Mouse (Mus musculus) forebrain, embryonic 13.5 days (tissue): ENCODE data around the gene AC124108.1. TPM values are rescaled to one million over a fixed set of nuclear protein-coding genes. Genes with fewer than 3 reads are reported as not detected.

ENCODE experiments used
- ATAC-seq: fragments of 200-750 bp; cut with Nextera tagmentation; 2 replicates; pipeline ENCODE4 v1.8.0; 2017
- H3K27ac ChIP-seq: fragments of 300-500 bp; sonication (generic); 2 replicates; pipeline ENCODE4 v1.5.1; 2015; ENCODE audit warnings: inconsistent platforms, mild to moderate bottlenecking, moderate library complexity
- H3K27me3 ChIP-seq: fragments of 300-500 bp; sonication (generic); 2 replicates; pipeline ENCODE4 v1.6.1; 2015; ENCODE audit warnings: mild to moderate bottlenecking, inconsistent platforms
- H3K36me3 ChIP-seq: fragments of 300-500 bp; sonication (generic); 2 replicates; pipeline ENCODE4 v1.6.1; 2015; ENCODE audit warnings: mild to moderate bottlenecking, inconsistent platforms; ENCODE audit not compliant: poor library complexity, severe bottlenecking
- H3K4me1 ChIP-seq: fragments of 300-500 bp; sonication (generic); 2 replicates; pipeline ENCODE4 v1.6.1; 2015; ENCODE audit warnings: inconsistent platforms
- H3K4me2 ChIP-seq: fragments of 300-500 bp; sonication (generic); 2 replicates; pipeline ENCODE4 v1.6.1; 2015; ENCODE audit warnings: inconsistent platforms, mild to moderate bottlenecking, moderate library complexity
- H3K4me3 ChIP-seq: fragments of 300-500 bp; sonication (generic); 2 replicates; pipeline ENCODE4 v1.5.1; 2015; ENCODE audit warnings: mild to moderate bottlenecking, inconsistent platforms
- H3K9ac ChIP-seq: fragments of 300-500 bp; sonication (generic); 2 replicates; pipeline ENCODE4 v1.6.1; 2015; ENCODE audit warnings: mild to moderate bottlenecking, inconsistent platforms
- H3K9me3 ChIP-seq: fragments of 300-500 bp; sonication (generic); replicated peaks from 2 replicates; pipeline ENCODE4 v1.6.1; 2016; ENCODE audit warnings: inconsistent platforms
- WGBS: fragments of 180-500 bp; shearing (Covaris S2); methylation state at CpG from one replicate; pipeline ENCODE4 v1.1.7; 2015; 5-methylcytosine and 5-hydroxymethylcytosine counted together
- polyA plus RNA-seq: library from polyadenylated mRNA; unstranded; fragments of >200 nt; fragmentation: Nextera tagmentation; extraction: Ambion mirVana; gene quantifications from 2 replicates; pipeline ENCODE4 v1.2.1, GENCODE M21; 2015

The AC124108.1 gene
- polyA plus RNA-seq, 1 experiment from 2014 or later: 3.4 TPM

DNA sequence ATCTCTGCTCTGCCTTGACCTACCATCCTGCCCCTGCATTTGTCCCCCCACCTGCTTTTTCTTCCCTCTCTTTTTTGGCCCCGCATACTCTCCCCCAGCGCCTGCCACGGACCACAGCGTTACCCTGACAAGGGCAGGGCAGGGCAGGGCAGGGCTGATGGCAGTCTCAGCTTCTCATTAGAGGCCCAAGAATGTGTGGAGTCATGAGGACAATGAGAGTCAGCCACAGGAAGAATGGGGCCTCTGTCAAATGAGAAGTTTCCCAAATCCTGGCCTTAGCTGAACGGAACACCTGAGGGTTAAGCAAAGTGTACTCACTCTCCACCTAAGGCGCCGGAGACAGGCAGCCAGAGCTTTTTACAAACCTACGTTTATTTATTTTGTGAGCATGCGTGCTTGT, 3.8 kb downstream of the AC124108.1 start:
- H3K9me3 ChIP-seq: no peaks in the 10 kb centered on the region
- H3K4me3 ChIP-seq: no peak overlapping the region; the same call in 1 of the 2 replicates
- peaks cover 84% of the 10 kb centered on the region for H3K4me1 ChIP-seq
- no peaks in the 10 kb centered on the region for H3K27me3 ChIP-seq
- peak overlapping the region; percentile 41; the same call in 1 of the 2 replicates for H3K27ac ChIP-seq
- 24% methylated on average over 9 of the region's 9 CpGs for WGBS
- peak overlapping the region; percentile 55 for H3K9ac ChIP-seq
- peak overlapping the region; percentile 76 for H3K4me2 ChIP-seq
- H3K36me3 ChIP-seq: peaks cover 5% of the 10 kb centered on the region; the same call in 1 of the 2 replicates
- ATAC-seq: no peak

DNA sequence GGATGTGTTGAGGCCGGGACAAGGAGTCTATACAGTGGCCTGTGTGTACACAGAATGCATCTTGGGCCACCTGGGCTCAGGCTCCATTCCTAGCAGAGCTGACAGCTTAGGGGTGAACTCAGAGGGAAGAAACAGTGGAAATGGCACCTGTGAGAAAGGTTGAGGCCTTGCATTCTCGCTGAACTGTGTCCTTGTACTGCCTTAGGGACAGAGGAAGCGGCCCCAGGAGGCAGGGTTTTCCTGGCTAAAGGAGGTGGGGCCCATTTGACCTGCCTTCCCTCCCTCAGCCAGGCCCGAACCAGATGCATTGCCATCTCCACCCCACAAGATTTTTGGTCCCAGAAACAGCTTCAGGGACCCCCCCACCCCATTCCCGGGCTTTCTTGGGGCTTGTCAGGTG, 4.4 kb downstream of the AC124108.1 start:
- Histone ChIP-seq H3K9ac (peak overlapping the region; percentile 55), H3K27ac (peak overlapping the region; percentile 41), H3K27me3 (no peaks in the 10 kb centered on the region), H3K9me3 (no peaks in the 10 kb centered on the region), H3K4me3 (0 out of 2 replicates have a peak overlapping the region, but pooled peaks have one; percentile 5), H3K4me1 (peaks cover 89% of the 10 kb centered on the region), H3K36me3 (peaks cover 5% of the 10 kb centered on the region; the same call in 1 of the 2 replicates), H3K4me2 (peak overlapping the region; percentile 76)
- no peak for ATAC-seq
- WGBS: 37% methylated on average over 5 of the region's 5 CpGs

DNA sequence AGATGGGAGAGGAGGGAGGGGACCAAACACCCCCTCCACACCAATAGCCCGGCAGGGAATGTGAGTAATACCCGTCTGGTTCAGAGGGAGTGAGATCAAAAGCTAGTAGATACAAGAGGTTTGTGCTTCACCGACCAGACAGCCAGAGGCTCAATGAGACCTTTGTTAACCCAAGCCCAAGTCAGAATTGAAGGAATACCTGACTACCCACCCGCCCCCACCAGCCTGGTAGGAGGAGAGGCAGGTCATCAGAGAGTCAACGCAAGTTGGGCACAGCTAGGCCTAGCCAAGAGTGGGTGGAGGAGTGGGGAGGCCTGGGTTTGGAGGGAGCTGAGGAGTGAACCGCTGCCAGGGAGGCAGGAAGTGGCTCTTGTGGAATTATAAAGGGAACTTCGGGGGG, 5.1 kb downstream of the AC124108.1 start:
- peak overlapping the region; percentile 76 for H3K4me2 ChIP-seq
- no peak overlapping the region for H3K4me3 ChIP-seq
- H3K9ac ChIP-seq: peak overlapping the region; percentile 55; the same call in 1 of the 2 replicates
- no peaks in the 10 kb centered on the region for H3K9me3 ChIP-seq
- peak overlapping the region; percentile 41 for H3K27ac ChIP-seq
- no peaks in the 10 kb centered on the region for H3K27me3 ChIP-seq
- 8% methylated on average over 7 of the region's 7 CpGs for WGBS
- ATAC-seq: no peak
- H3K4me1 ChIP-seq: peaks cover 96% of the 10 kb centered on the region
- H3K36me3 ChIP-seq: peaks cover 5% of the 10 kb centered on the region; the same call in 1 of the 2 replicates

DNA sequence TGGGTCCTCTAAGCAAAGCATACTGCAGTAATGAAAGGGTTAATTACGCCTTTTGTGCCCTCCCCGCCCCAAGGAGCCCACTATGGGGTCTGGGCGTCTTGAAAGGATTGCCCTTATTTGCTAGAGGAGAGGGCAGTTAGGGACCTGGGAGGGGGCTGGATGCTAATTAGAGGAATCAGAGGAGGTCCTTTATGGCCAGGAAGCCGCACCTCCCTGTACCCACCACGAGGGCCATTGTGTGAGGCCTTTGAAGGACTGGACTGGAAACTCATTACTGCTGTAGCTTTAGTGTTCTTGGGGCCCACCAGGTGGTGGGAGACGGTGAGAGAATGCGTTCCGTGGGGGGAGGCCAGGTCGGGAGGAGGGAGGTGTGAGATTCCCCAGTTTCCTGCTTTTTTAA, 6.4 kb downstream of the AC124108.1 start:
- H3K36me3 ChIP-seq: peaks cover 5% of the 10 kb centered on the region; the same call in 1 of the 2 replicates
- WGBS: under 1% methylated on average over 9 of the region's 9 CpGs
- peak overlapping the region; percentile 76 for H3K4me2 ChIP-seq
- peaks cover 100% of the 10 kb centered on the region for H3K4me1 ChIP-seq
- H3K9ac ChIP-seq: 0 out of 2 replicates have a peak overlapping the region, but pooled peaks have one; percentile 16
- no peaks in the 10 kb centered on the region for H3K9me3 ChIP-seq
- H3K27me3 ChIP-seq: no peaks in the 10 kb centered on the region
- ATAC-seq: no peak
- H3K4me3 ChIP-seq: no peak overlapping the region
- H3K27ac ChIP-seq: peak overlapping the region; percentile 63; the same call in 1 of the 2 replicates

DNA sequence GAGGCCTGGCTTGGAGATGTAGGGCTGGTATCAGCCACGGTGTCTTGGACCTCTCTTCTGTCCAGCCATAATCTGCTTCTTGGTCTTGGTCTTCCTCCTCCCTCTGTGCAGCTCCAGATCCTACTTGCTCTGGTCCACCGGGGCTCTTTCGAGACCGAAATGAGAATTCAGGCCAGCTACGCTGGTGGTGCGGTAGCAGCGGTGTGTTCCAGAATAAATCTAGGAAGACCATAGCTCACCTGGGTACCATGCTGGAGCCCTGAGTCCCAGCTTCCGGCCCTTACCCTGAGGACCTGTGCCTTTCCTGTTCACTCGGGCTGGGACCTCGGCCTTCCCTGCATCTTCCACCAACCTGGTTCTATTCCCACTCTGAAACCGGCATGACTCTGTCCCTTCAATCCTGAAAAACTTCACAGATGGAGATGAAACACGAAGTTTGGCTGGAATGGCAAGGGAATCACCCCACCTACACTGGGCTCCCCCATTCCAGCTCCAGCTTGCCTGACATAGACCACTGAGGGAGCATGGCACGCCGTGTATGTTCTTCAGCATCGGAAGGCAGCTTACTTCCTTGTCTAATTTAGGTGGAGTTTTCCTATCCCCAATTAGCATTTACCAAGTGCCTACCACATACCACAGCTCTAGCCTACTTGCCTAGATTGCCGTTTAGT, 7.3 kb downstream of the AC124108.1 start:
- H3K4me3 ChIP-seq: no peak overlapping the region
- no peak overlapping the region for H3K4me2 ChIP-seq
- peaks cover 97% of the 10 kb centered on the region for H3K4me1 ChIP-seq
- WGBS: 71% methylated on average over 16 of the region's 16 CpGs
- ATAC-seq: no peak
- no peaks in the 10 kb centered on the region for H3K27me3 ChIP-seq
- peak overlapping the region; percentile 63; the same call in 1 of the 2 replicates for H3K27ac ChIP-seq
- no peaks in the 10 kb centered on the region for H3K9me3 ChIP-seq
- H3K36me3 ChIP-seq: peaks cover 5% of the 10 kb centered on the region; the same call in 1 of the 2 replicates
- no peak overlapping the region for H3K9ac ChIP-seq

GRCm38 (mm10) chr1:132199244-132199643, 8.0 kb downstream of the AC124108.1 start:
- Histone ChIP-seq H3K4me1 (peaks cover 90% of the 10 kb centered on the region), H3K27me3 (no peaks in the 10 kb centered on the region), H3K4me3 (no peak overlapping the region), H3K9me3 (no peaks in the 10 kb centered on the region), H3K27ac (0 out of 2 replicates have a peak overlapping the region, but pooled peaks have one; percentile 11), H3K4me2 (no peak overlapping the region), H3K9ac (no peak overlapping the region), H3K36me3 (no peaks in the 10 kb centered on the region)
- ATAC-seq: no peak
- WGBS: 56% methylated on average over 6 of the region's 6 CpGs

GRCm38 (mm10) chr1:132199934-132200333, 8.7 kb downstream of the AC124108.1 start:
- Histone ChIP-seq H3K4me2 (peak overlapping the region; percentile 55), H3K9ac (peak overlapping the region; percentile 58), H3K36me3 (peaks cover 6% of the 10 kb centered on the region; the same call in 1 of the 2 replicates), H3K27ac (peak overlapping the region; percentile 80), H3K9me3 (no peaks in the 10 kb centered on the region), H3K27me3 (no peaks in the 10 kb centered on the region), H3K4me3 (peak overlapping the region; percentile 23; the same call in 1 of the 2 replicates), H3K4me1 (peaks cover 83% of the 10 kb centered on the region)
- WGBS: 7% methylated on average over 12 of the region's 12 CpGs
- no peak for ATAC-seq

DNA sequence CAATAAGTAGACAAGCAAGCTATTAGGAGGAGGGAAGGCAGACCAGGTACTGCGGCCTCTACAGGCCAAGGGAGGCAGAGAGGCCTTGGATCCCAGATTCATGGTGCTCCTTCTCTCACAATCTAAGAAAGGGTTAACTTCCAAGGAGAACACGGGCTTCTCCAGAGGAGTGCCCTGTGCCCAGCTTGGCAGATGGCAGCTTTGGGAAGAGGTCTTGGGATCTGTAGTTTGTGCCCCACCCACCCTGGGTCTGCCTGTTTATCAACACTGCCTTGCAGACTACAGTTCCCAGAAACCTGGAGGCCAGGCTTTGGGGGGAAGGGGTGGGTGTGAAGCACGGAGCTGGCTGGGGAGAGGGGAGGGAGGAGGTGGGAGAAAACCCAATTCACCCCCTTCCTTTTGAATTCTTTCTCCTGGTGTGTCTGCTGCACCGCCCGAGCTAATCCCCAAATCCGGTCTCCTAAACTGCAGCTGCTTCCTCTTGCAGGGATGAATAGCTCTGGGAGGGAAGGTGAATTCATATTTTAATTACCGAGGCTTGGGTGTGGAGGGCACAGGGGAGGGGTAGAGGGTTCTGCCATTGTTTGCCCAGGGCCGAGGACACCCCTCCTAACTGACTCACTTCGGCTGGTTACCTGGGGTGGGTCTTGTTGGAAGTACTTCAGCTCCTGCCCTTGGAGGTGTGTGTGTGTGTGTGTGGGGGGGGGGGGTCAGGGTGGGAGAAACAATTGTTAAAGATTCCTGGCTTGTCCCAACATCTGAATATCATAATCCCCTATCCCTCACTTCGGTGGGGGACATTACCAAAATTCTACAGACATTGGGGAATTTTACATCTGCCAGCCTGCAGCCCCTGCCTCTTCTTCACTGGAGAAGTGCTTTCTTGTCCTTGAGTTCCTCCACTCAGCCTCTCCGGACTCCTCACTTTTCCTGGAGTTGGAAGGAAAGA, 9.6 kb downstream of the AC124108.1 start:
- Histone ChIP-seq H3K36me3 (peaks cover 7% of the 10 kb centered on the region; the same call in 1 of the 2 replicates), H3K27ac (peak overlapping the region; percentile 80), H3K4me2 (peak overlapping the region; percentile 55), H3K27me3 (no peaks in the 10 kb centered on the region), H3K9ac (peak overlapping the region; percentile 58), H3K9me3 (no peaks in the 10 kb centered on the region), H3K4me3 (peak overlapping the region; percentile 35), H3K4me1 (peaks cover 74% of the 10 kb centered on the region)
- ATAC-seq: peak; percentile 93
- 2% methylated on average over 11 of the region's 11 CpGs for WGBS

- Histone ChIP-seq H3K36me3 (peaks cover 7% of the 10 kb centered on the region; the same call in 1 of the 2 replicates), H3K9ac (peak overlapping the region; percentile 58), H3K9me3 (no peaks in the 10 kb centered on the region), H3K4me1 (peaks cover 67% of the 10 kb centered on the region), H3K27me3 (no peaks in the 10 kb centered on the region), H3K27ac (peak overlapping the region; percentile 80), H3K4me2 (peak overlapping the region; percentile 55), H3K4me3 (peak overlapping the region; percentile 35)
- ATAC-seq: 0 out of 2 replicates have a peak, but pooled peaks have one; percentile 5
- WGBS: 10% methylated on average over 4 of the region's 4 CpGs
Observed at GRCm38 (mm10) chr1:132201511-132201860, 10.2 kb downstream of the AC124108.1 start.

- no peaks in the 10 kb centered on the region for H3K27me3 ChIP-seq
- H3K4me2 ChIP-seq: peak overlapping the region; percentile 55
- peak overlapping the region; percentile 35 for H3K4me3 ChIP-seq
- H3K9me3 ChIP-seq: no peaks in the 10 kb centered on the region
- peak overlapping the region; percentile 58 for H3K9ac ChIP-seq
- peak overlapping the region; percentile 80 for H3K27ac ChIP-seq
- 41% methylated on average over 2 of the region's 2 CpGs for WGBS
- ATAC-seq: no peak
- H3K36me3 ChIP-seq: peaks cover 7% of the 10 kb centered on the region; the same call in 1 of the 2 replicates
- H3K4me1 ChIP-seq: peaks cover 63% of the 10 kb centered on the region
Observed at GRCm38 (mm10) chr1:132201936-132202335, 10.7 kb downstream of the AC124108.1 start.

DNA sequence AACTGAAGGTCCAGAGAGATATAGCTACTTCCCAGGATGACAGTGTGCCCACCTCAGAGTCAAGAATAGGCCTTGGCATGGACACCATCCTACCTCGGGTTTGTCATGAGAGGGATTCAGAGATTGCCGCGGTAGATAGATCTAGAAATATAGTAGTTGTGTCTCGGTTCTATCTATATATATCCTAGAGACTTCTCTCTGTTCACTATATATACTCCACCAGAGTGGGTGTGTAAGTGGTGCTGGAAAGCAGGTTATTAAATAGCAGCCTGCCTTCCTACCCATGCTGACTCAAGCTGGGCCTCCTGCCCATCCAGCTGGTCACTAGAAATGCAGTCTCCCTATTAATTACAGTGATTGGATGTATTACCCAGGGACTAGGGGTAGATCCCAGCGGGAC, 11.5 kb downstream of the AC124108.1 start:
- no peak overlapping the region for H3K27ac ChIP-seq
- H3K9ac ChIP-seq: no peak overlapping the region
- H3K4me1 ChIP-seq: peaks cover 60% of the 10 kb centered on the region

More for the DNA sequence above, 11.5 kb downstream of the AC124108.1 start:
- Histone ChIP-seq H3K4me2 (no peak overlapping the region), H3K9me3 (no peaks in the 10 kb centered on the region), H3K27me3 (no peaks in the 10 kb centered on the region), H3K36me3 (peaks cover 7% of the 10 kb centered on the region; the same call in 1 of the 2 replicates), H3K4me3 (no peak overlapping the region)
- WGBS: 89% methylated on average over 5 of the region's 5 CpGs
- ATAC-seq: no peak
